Mouse (Mus musculus) testis, adult 10 weeks (tissue): ENCODE results near the gene Ppl. TPM values are rescaled to one million over a fixed set of nuclear protein-coding genes. Genes with fewer than 3 reads are reported as not detected.

ENCODE experiments used
- polyA plus RNA-seq: library from polyadenylated mRNA; stranded (reverse); fragments of 350-450 nt; fragmentation: Illumina TruSeq; extraction: RNeasy Lipid Tissue Mini Kit (QIAGEN cat#74804); gene quantifications from one replicate; pipeline ENCODE4 v1.2.3, GENCODE M21; 2014; ENCODE audit warnings: low read depth, low replicate concordance

The Ppl gene
- 0.06 TPM for polyA plus RNA-seq

DNA sequence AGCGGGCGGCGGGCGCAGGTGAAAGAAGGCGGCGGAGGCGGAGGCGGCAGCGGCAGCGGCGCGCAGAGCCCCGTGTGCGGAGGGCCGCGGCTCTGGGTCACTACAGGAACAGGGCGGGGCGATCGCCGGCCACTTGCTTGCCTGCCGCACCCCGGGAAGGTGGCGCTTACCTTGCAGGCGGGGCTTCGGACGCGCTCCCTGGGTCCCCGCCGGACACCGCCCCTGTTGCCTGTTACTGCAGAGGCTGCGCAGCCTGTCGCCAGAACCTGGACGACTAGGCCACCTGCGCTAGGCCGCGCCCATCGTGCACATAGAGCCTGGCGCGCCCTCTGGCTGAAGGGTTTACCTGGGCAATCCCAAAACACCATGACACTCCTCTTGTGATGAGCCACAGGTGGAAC lies at the start of gene Ppl:
Gene Ppl (minus strand): TSS at position 21 of the 401 bp plus-strand sequence.

DNA sequence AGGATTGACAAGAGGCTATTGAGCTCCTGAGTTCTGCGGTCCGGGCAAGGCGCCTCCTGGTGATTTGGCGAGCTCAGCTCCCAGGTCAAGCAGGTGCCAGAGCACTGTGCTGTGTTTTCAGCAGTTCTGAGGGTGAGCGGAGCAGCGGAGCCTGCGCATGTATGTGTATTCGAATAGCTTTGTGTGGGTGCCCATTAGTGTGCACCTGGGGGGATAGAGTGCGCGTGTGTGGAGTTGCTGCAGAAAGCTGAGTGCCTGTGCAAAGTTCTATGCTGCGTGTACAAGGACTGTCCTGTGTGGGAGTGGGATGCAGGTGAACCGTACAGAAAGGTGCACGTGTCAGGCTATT lies 14.8 kb upstream of the Ppl start, which contains the start of gene Sec14l5:
Gene Sec14l5 (plus strand): TSS at position 73 of the 349 bp plus-strand sequence.

DNA sequence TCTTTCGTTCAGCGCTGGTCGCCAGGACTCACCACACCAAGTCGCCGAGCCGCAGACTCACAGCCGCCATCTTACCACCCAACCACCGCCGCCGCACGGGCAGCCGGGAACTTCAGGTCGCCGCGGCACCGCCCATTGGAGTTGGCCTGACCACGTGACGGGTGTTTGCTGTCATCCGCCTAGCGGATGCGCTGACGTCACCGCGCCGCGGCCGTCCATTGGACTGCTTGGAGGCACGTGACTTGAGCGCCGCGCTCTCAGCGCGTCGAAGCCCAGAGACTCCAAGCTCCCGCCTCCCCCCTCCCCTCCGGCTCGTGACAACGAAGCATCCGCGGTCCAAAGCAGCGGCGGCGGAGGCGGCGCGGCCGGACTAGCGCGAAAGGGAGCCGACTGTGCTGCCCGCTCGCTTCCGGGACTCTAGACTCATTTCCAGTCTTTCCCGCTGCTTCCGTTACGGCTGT lies 82.4 kb downstream of the Ppl start, which contains the start of the genes Glyr1 and Ubn1:
Gene Glyr1 (minus strand): TSS at position 90 of the 461 bp plus-strand sequence.
Gene Ubn1 (plus strand): TSS at position 284 of the 461 bp plus-strand sequence.

Other genes starting within 250 kb of the Ppl start
- gene Mgrn1, start 246.2 kb downstream of the Ppl start, polyA plus RNA-seq, result 2.8 TPM
- gene Nudt16l1, start 193.7 kb downstream of the Ppl start, polyA plus RNA-seq, result 5.9 TPM
- 9.8 TPM for gene Anks3, start 168.2 kb downstream of the Ppl start, polyA plus RNA-seq
- 61.6 TPM for gene Sept12, start 134.6 kb downstream of the Ppl start, polyA plus RNA-seq
- not detected for gene Smim22, start 125.1 kb downstream of the Ppl start, polyA plus RNA-seq
- 3.5 TPM for gene Rogdi, start 118.9 kb downstream of the Ppl start, polyA plus RNA-seq
- gene Glyr1, start 82.6 kb downstream of the Ppl start, polyA plus RNA-seq, result 50.3 TPM
- 24.4 TPM for gene Ubn1, start 82.4 kb downstream of the Ppl start, polyA plus RNA-seq
- gene Sec14l5, start 14.7 kb upstream of the Ppl start, polyA plus RNA-seq, result not detected
- not detected for gene Nagpa, start 71.6 kb upstream of the Ppl start, polyA plus RNA-seq
- 2.0 TPM for gene AU021092, start 89.9 kb upstream of the Ppl start, polyA plus RNA-seq
- gene Alg1, start 101.2 kb upstream of the Ppl start, polyA plus RNA-seq, result 1.5 TPM
- 3.6 TPM for gene Eef2kmt, start 123.6 kb upstream of the Ppl start, polyA plus RNA-seq